In genomic region chr13:69610751-69611397, GRCm38 (mm10) we compare ENCODE assay signal across 8 mouse cellular contexts. TPM values are rescaled to one million over a fixed set of nuclear protein-coding genes. Genes with fewer than 3 reads are reported as not detected.
DNase-seq lines count a peak whose midpoint lies in the region; ATAC-seq and TF ChIP-seq lines count a peak whose summit lies in the region.

No protein-coding gene starts in this region.

- peak; percentile 14; the same call in 1 of the 2 replicates for TF ChIP-seq CTCF in midbrain, postnatal 0 days (IDR thresholded peaks at IDR 0.05)

- no peaks in the 10 kb centered on the region for H3K9me3 ChIP-seq in erythroblast, embryonic 14.5 days (ENCODE audit: control insufficient read depth, low read length)
- H3K9me3 ChIP-seq in limb, embryonic 15.5 days, result no peaks in the 10 kb centered on the region
- no peaks in the 10 kb centered on the region for H3K9me3 ChIP-seq in midbrain, postnatal 0 days (ENCODE audit: low read length)

- H3K27me3 ChIP-seq in erythroblast, embryonic 14.5 days (ENCODE audit: control insufficient read depth), result peaks cover 16% of the 10 kb centered on the region
- H3K27me3 ChIP-seq in limb, embryonic 15.5 days, result no peaks in the 10 kb centered on the region
- H3K27me3 ChIP-seq in midbrain, postnatal 0 days (ENCODE audit: insufficient read depth, low read length), result no peaks in the 10 kb centered on the region

- peaks cover 26% of the 10 kb centered on the region for H3K36me3 ChIP-seq in erythroblast, embryonic 14.5 days (ENCODE audit: control insufficient read depth)
- H3K36me3 ChIP-seq in limb, embryonic 15.5 days, result peaks cover 21% of the 10 kb centered on the region
- H3K36me3 ChIP-seq in midbrain, postnatal 0 days (ENCODE audit: insufficient read depth, low read length), result peaks cover 11% of the 10 kb centered on the region; the same call in 1 of the 2 replicates

- no peak overlapping the region; the same call in 1 of the 2 replicates for H3K27ac ChIP-seq in limb, embryonic 15.5 days
- peak overlapping the region; percentile 26; the same call in 1 of the 2 replicates for H3K27ac ChIP-seq in midbrain, postnatal 0 days (ENCODE audit: low read depth, low read length)

- peak; percentile 17 to 26 for DNase-seq in left cerebral cortex, adult 18-20 months (ENCODE audit: low spot score in 2 of 2)
- DNase-seq in left cerebral cortex, postnatal 25 days (ENCODE audit: low spot score in 2 of 2), result no peak
- peak; percentile 30 for DNase-seq in R1 (ENCODE audit: low read depth, low spot score)
- peak; percentile 54 for DNase-seq in heart, postnatal 4 days
- DNase-seq in midbrain, postnatal 0 days (ENCODE audit: low spot score), result peak; percentile 28
- no peak for DNase-seq in urinary bladder, adult 2 months (ENCODE audit: low spot score)

- peak overlapping the region; percentile 56 for H3K9ac ChIP-seq in limb, embryonic 15.5 days
- H3K9ac ChIP-seq in midbrain, postnatal 0 days (replicated peaks; ENCODE audit: low read length, poor library complexity, severe bottlenecking), result peak overlapping the region; percentile 65

- WGBS in limb, embryonic 15.5 days, result under 1% methylated on average over 40 of the region's 40 CpGs
- WGBS in midbrain, postnatal 0 days, result under 1% methylated on average over 40 of the region's 40 CpGs

- H3K4me2 ChIP-seq in limb, embryonic 15.5 days, result peak overlapping the region; percentile 94
- H3K4me2 ChIP-seq in midbrain, postnatal 0 days (ENCODE audit: low read depth, low read length, poor library complexity, severe bottlenecking), result peak overlapping the region; percentile 93

- intact Hi-C loops in left cerebral cortex, postnatal 25 days (cut with DNase I), result loop anchor here (2.0 to 5.0 kb wide), 3 partner anchors 48 to 1019 kb away; no protein-coding TSS in a partner anchor

- ATAC-seq in limb, embryonic 15.5 days (ENCODE audit: insufficient number of reproducible peaks, low FRiP score, low TSS enrichment, low read depth), result no peak; the same call in 1 of the 2 replicates
- ATAC-seq in midbrain, postnatal 0 days (ENCODE audit: low FRiP score), result no peak

- H3K4me1 ChIP-seq in erythroblast, embryonic 14.5 days (ENCODE audit: control insufficient read depth), result peaks cover 36% of the 10 kb centered on the region
- peaks cover 17% of the 10 kb centered on the region for H3K4me1 ChIP-seq in limb, embryonic 15.5 days
- 0 out of 2 replicates have a peak, but pooled peaks cover 3% of the 10 kb centered on the region for H3K4me1 ChIP-seq in midbrain, postnatal 0 days (ENCODE audit: insufficient read depth, low read length)

- peak overlapping the region; percentile 89 for H3K4me3 ChIP-seq in erythroblast, embryonic 14.5 days (replicated peaks)
- H3K4me3 ChIP-seq in limb, embryonic 15.5 days, result peak overlapping the region; percentile 99
- H3K4me3 ChIP-seq in midbrain, postnatal 0 days (ENCODE audit: low read depth, low read length), result peak overlapping the region; percentile 86

RNA-seq across cellular contexts. Expression of gene Srd5a1, which starts 0.4 kb away (rescaled TPM):
- 1 to 10 TPM; 7.0 to 7.3 TPM for total RNA-seq in left cerebral cortex, adult 18-20 months (2021)
- 10 to 100 TPM; 10.1 to 11.8 TPM for total RNA-seq in left cerebral cortex, postnatal 25 days (2021)
- 0.03 TPM in 2 replicates for polyA plus RNA-seq in erythroblast, embryonic 14.5 days (2012)
- total RNA-seq in heart, postnatal 4 days (2021), result 1 to 10 TPM; 2.4 to 2.7 TPM
- polyA plus RNA-seq in limb, embryonic 15.5 days (2015; fragmentation: Nextera tagmentation; extraction: Ambion mirVana), result 49.9 and 52.8 TPM in 2 replicates
- 20.6 and 22.9 TPM in 2 replicates for total RNA-seq in midbrain, postnatal 0 days (2014; rRNA removed)
- 35.9 and 36.3 TPM in 2 replicates for polyA plus RNA-seq in midbrain, postnatal 0 days (2015; fragmentation: Nextera tagmentation; extraction: Ambion mirVana)
- polyA plus RNA-seq in urinary bladder, adult 2 months (2012; rRNA removed), result 139 and 150 TPM in 2 replicates

Comparison
In these comparisons a context has a peak if more than half of its experiments do, and no peak if none do; other contexts are left out.
1. DNase-seq: peak in left cerebral cortex, adult 18-20 months (2 of 2), R1 (single experiment), heart, postnatal 4 days (single experiment) and midbrain, postnatal 0 days (single experiment); none in left cerebral cortex, postnatal 25 days (0 of 2) and urinary bladder, adult 2 months (single experiment).
2. Peak in every context shown above with its lines, with median percentiles within 50 percentile points of each other: H3K4me3 ChIP-seq.